Mouse (Mus musculus): Measurements from ENCODE around the gene Zfand3. TPM values are rescaled to one million over a fixed set of nuclear protein-coding genes. Genes with fewer than 3 reads are reported as not detected.

Gene Zfand3
- polyA plus RNA-seq, 1 experiment, result 682 TPM

DNA sequence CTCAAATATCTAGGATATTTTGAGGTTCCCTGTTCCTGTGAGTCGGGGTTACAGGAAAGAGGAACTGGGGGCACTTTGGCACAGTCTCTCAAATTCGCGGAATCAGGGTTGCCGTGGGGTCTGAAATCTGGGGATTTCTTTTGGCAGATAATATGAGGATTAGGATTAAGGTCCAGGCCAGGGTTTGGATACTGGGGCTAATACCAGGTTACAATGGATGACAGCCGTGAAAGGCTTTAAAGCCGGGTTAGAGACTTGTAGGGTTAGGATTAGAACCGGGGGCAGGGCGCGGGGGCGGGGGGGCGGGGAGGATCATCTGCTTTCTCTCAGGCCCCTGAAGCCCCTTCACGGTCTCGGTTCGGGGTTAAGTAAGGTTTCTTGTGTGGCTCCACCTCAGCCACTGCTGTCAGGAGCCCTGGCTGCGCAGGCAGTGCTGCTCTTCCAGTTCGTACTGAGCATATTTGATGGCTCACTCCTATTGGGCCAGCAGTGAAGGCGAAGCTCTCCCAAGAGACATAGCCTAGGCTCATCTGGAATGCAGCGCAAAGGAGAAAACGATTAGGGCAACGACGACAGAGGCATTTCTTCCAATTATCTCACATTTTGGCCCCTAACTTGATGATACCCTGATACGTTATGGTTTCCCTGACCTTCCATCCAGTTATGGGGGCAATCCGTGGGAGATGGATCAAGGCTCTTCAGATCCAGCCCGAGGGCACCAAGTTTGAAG lies 5.8 kb upstream of the Zfand3 start:
- H3K27me3 ChIP-seq (ENCODE audit: control insufficient read depth, insufficient read depth, low read length), result no peaks in the 10 kb centered on the region
- TF ChIP-seq CTCF (IDR thresholded peaks at IDR 0.05; ENCODE audit: control insufficient read depth, insufficient read depth, insufficient replicate concordance, low read depth, low read length), result no peak
- no peak for TF ChIP-seq POLR2A (IDR thresholded peaks at IDR 0.05; ENCODE audit: control insufficient read depth, low read depth, low read length)

DNA sequence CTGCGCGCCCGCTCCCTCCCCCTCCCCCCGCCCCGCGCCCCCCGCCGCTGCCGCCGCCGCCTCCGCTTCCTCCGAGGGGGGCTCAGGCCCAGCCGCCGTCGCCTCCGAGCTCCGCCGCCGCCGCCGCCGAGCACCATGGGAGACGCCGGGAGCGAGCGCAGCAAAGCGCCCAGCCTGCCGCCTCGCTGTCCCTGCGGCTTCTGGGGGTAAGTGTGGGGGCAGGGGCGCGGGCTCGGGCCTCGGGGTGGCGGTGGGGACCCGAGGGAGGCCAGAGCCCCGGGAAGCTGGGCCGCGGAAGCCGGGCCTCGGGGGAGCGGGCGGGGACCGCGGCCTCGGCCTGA lies 540 bp downstream of the Zfand3 start:
- TF ChIP-seq POLR2A (IDR thresholded peaks at IDR 0.05; ENCODE audit: control insufficient read depth, low read depth, low read length) (no peak), CTCF (IDR thresholded peaks at IDR 0.05; ENCODE audit: control insufficient read depth, insufficient read depth, insufficient replicate concordance, low read depth, low read length) (no peak)
- Histone ChIP-seq H3K27ac (ENCODE audit: control insufficient read depth, insufficient read depth, low read depth, low read length) (peak overlapping the region; percentile 75), H3K4me1 (ENCODE audit: control insufficient read depth, insufficient read depth, low read length) (no peaks in the 10 kb centered on the region), H3K27me3 (ENCODE audit: control insufficient read depth, insufficient read depth, low read length) (no peaks in the 10 kb centered on the region), H3K36me3 (ENCODE audit: control insufficient read depth, insufficient read depth, low read length) (no peaks in the 10 kb centered on the region), H3K4me3 (ENCODE audit: control insufficient read depth, low read depth, low read length) (peak overlapping the region; percentile 95)

More for the DNA sequence above, 5.8 kb upstream of the Zfand3 start:
- Histone ChIP-seq H3K27ac (ENCODE audit: control insufficient read depth, insufficient read depth, low read depth, low read length) (no peak overlapping the region), H3K4me3 (ENCODE audit: control insufficient read depth, low read depth, low read length) (no peak overlapping the region), H3K4me1 (ENCODE audit: control insufficient read depth, insufficient read depth, low read length) (peaks cover 3% of the 10 kb centered on the region), H3K36me3 (ENCODE audit: control insufficient read depth, insufficient read depth, low read length) (no peaks in the 10 kb centered on the region)

DNA sequence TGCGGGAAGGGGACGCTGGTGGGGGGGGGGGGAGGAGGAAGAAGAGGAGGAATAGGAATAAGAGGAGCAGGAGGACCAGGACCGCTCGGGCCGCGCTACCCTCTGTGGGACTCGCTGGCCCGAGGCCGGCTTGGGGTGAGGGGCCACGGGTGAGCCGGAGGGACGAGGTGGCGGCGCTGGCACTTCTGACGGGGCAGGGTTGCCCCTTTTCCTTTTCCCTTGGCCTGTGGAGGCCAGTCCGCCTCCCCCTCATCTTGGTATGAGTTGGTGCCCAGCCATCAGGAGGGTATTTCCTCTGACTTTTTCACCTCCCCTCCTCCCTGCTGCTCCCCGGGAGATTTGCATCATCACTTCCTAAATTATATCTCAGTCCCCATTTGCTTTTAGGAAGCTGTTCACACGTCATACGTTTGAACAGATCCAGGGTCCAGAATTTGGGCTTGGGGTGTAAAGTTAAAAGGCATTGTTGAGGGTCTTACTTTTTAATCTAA lies 963 bp downstream of the Zfand3 start:
- Histone ChIP-seq H3K27ac (ENCODE audit: control insufficient read depth, insufficient read depth, low read depth, low read length) (peak overlapping the region; percentile 91), H3K4me3 (ENCODE audit: control insufficient read depth, low read depth, low read length) (peak overlapping the region; percentile 95), H3K27me3 (ENCODE audit: control insufficient read depth, insufficient read depth, low read length) (no peaks in the 10 kb centered on the region), H3K4me1 (ENCODE audit: control insufficient read depth, insufficient read depth, low read length) (no peaks in the 10 kb centered on the region), H3K36me3 (ENCODE audit: control insufficient read depth, insufficient read depth, low read length) (no peaks in the 10 kb centered on the region)
- no peak for TF ChIP-seq POLR2A (IDR thresholded peaks at IDR 0.05; ENCODE audit: control insufficient read depth, low read depth, low read length)
- TF ChIP-seq CTCF (IDR thresholded peaks at IDR 0.05; ENCODE audit: control insufficient read depth, insufficient read depth, insufficient replicate concordance, low read depth, low read length), result no peak

DNA sequence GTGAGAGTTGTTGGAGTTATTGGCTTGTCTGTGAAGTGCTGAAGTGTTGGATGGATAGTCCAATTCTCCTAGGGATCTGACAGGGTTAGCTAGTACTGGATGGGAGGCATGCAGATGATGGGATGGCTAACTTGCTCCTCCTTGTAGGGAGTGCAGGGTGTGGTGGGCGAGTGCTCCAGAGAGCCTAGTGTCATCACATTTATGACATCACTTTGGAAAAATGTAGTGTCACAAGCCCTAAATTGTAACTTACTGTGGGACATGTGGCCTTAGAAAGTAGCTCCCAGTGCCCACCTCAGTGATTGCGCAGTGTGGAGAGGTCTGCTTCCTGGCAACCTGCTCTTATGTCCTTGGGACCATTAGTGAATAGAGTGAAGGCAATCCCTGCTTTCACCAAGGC lies 2.3 kb downstream of the Zfand3 start:
- no peaks in the 10 kb centered on the region for H3K4me1 ChIP-seq (ENCODE audit: control insufficient read depth, insufficient read depth, low read length)
- H3K36me3 ChIP-seq (ENCODE audit: control insufficient read depth, insufficient read depth, low read length), result no peaks in the 10 kb centered on the region
- peak overlapping the region; percentile 87 for H3K27ac ChIP-seq (ENCODE audit: control insufficient read depth, insufficient read depth, low read depth, low read length)
- TF ChIP-seq CTCF (IDR thresholded peaks at IDR 0.05; ENCODE audit: control insufficient read depth, insufficient read depth, insufficient replicate concordance, low read depth, low read length) (no peak), POLR2A (IDR thresholded peaks at IDR 0.05; ENCODE audit: control insufficient read depth, low read depth, low read length) (peak; percentile 82; the same call in 1 of the 2 replicates)
- no peaks in the 10 kb centered on the region for H3K27me3 ChIP-seq (ENCODE audit: control insufficient read depth, insufficient read depth, low read length)
- peak overlapping the region; percentile 77 for H3K4me3 ChIP-seq (ENCODE audit: control insufficient read depth, low read depth, low read length)

DNA sequence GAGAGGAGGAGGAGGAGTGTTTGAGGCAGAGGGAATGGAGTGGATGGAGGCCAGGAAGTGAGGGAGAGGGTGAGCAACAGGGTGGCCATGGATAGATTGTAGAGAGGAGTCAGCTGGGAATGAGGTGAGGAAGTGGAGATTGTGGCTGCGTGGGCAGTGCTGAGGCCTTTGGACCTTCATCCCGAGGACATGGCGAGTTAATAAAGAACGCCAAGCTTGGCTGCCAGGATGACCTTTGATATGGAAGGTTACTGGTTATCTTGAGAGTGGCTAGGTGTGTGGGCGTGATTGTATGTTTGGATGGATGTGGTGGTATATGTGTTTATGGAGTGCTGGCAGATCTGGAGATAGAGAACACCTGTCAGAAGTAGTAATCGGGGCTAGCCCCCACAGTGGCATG lies 3.4 kb downstream of the Zfand3 start:
- TF ChIP-seq CTCF (IDR thresholded peaks at IDR 0.05; ENCODE audit: control insufficient read depth, insufficient read depth, insufficient replicate concordance, low read depth, low read length) (no peak), POLR2A (IDR thresholded peaks at IDR 0.05; ENCODE audit: control insufficient read depth, low read depth, low read length) (no peak)
- Histone ChIP-seq H3K27me3 (ENCODE audit: control insufficient read depth, insufficient read depth, low read length) (no peaks in the 10 kb centered on the region), H3K4me3 (ENCODE audit: control insufficient read depth, low read depth, low read length) (peak overlapping the region; percentile 83), H3K36me3 (ENCODE audit: control insufficient read depth, insufficient read depth, low read length) (no peaks in the 10 kb centered on the region), H3K4me1 (ENCODE audit: control insufficient read depth, insufficient read depth, low read length) (no peaks in the 10 kb centered on the region), H3K27ac (ENCODE audit: control insufficient read depth, insufficient read depth, low read depth, low read length) (peak overlapping the region; percentile 81)

DNA sequence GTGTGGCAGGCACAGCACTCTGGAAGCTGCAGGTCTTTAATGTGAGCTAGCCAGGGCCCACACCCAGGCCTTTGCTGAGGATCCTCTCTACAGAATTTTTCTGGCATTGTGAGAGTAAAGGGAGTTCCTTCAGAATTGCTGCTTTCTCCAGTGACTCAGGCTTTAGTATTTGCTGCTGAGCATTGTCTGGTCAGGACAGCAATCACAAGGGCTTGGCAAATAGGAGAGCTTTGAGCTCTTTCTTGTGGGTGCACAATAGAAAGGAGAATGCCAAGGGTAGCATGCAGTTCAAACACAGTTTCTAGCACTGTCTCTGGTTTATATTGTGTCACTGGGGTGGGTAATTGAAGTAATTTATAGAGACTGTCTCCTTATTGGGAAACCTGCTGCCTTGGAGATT lies 3.9 kb downstream of the Zfand3 start:
- Histone ChIP-seq H3K27ac (ENCODE audit: control insufficient read depth, insufficient read depth, low read depth, low read length) (peak overlapping the region; percentile 81), H3K4me1 (ENCODE audit: control insufficient read depth, insufficient read depth, low read length) (no peaks in the 10 kb centered on the region)
- TF ChIP-seq POLR2A (IDR thresholded peaks at IDR 0.05; ENCODE audit: control insufficient read depth, low read depth, low read length) (no peak), CTCF (IDR thresholded peaks at IDR 0.05; ENCODE audit: control insufficient read depth, insufficient read depth, insufficient replicate concordance, low read depth, low read length) (no peak)

DNA sequence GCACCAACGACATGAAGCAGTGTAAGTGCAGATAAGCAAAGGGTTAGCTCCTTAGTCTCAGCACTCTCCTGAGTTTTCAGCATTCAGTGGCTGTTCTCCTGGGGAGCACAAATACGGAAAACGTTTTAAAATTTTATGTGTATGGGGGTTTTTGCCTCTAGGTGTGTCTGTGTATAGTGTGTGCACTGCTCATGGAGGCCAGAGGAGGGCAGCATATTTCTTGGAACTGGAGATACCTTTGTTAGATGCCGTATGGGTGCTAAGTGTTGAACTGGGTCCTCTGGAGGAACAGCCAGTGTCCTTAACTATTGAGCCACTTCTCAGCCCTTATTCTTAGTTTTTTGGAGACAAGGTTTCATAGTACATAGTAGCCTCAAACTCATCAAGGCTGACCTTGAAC lies 10.1 kb downstream of the Zfand3 start:
- Histone ChIP-seq H3K4me1 (ENCODE audit: control insufficient read depth, insufficient read depth, low read length) (no peaks in the 10 kb centered on the region), H3K27me3 (ENCODE audit: control insufficient read depth, insufficient read depth, low read length) (no peaks in the 10 kb centered on the region), H3K27ac (ENCODE audit: control insufficient read depth, insufficient read depth, low read depth, low read length) (no peak overlapping the region), H3K36me3 (ENCODE audit: control insufficient read depth, insufficient read depth, low read length) (no peaks in the 10 kb centered on the region), H3K4me3 (ENCODE audit: control insufficient read depth, low read depth, low read length) (no peak overlapping the region)
- TF ChIP-seq POLR2A (IDR thresholded peaks at IDR 0.05; ENCODE audit: control insufficient read depth, low read depth, low read length) (no peak), CTCF (IDR thresholded peaks at IDR 0.05; ENCODE audit: control insufficient read depth, insufficient read depth, insufficient replicate concordance, low read depth, low read length) (no peak)

More for the DNA sequence above, 3.9 kb downstream of the Zfand3 start:
- Histone ChIP-seq H3K36me3 (ENCODE audit: control insufficient read depth, insufficient read depth, low read length) (no peaks in the 10 kb centered on the region), H3K4me3 (ENCODE audit: control insufficient read depth, low read depth, low read length) (peak overlapping the region; percentile 83), H3K27me3 (ENCODE audit: control insufficient read depth, insufficient read depth, low read length) (no peaks in the 10 kb centered on the region)
